Mouse (Mus musculus) CH12.LX (cell line): Measurements from ENCODE around the gene Icos. TPM values are rescaled to one million over a fixed set of nuclear protein-coding genes. Genes with fewer than 3 reads are reported as not detected.
A peak's percentile ranks its signal among the peaks of the same experiment; 100 is the strongest.

Experiments used
- DNase-seq: peaks from one replicate; pipeline ENCODE4 v3.0.0-alpha.2; 2013; ENCODE audit errors: extremely low read depth
- H3K27ac ChIP-seq: 2 replicates; pipeline ENCODE4 v1.5.1; 2012; ENCODE audit warnings: low read depth, mild to moderate bottlenecking, control low read depth, moderate library complexity; ENCODE audit not compliant: insufficient read depth
- H3K27me3 ChIP-seq: replicated peaks from 2 replicates; pipeline ENCODE3; 2012; ENCODE audit warnings: inconsistent platforms
- H3K36me3 ChIP-seq, 2 experiments: replicated peaks in 1 of 2; 2 replicates each; pipeline versions ENCODE3 to v1.6.1; 2012; ENCODE audit warnings: inconsistent platforms in 1 of 2, low read length in 1 of 2, mild to moderate bottlenecking in 1 of 2, mixed read lengths in 1 of 2, moderate library complexity in 1 of 2; ENCODE audit not compliant: control insufficient read depth in 1 of 2, insufficient read depth in 1 of 2
- H3K4me1 ChIP-seq, 2 experiments: 2 replicates each; pipeline ENCODE4 v1.6.1; 2012; ENCODE audit warnings: inconsistent platforms in 1 of 2, moderate library complexity in 1 of 2; ENCODE audit not compliant: insufficient read depth in 2 of 2, control insufficient read depth in 1 of 2
- H3K4me2 ChIP-seq: 2 replicates; pipeline ENCODE4 v1.6.1; 2012; ENCODE audit warnings: low read depth, mild to moderate bottlenecking, control low read depth; ENCODE audit not compliant: poor library complexity, insufficient read depth, severe bottlenecking
- H3K4me3 ChIP-seq, 3 experiments: fragments of 150-350 bp in 1 of 3; sonication (generic) in 1 of 3; replicated peaks in 1 of 3; 2 replicates each; pipeline versions ENCODE3 to v1.5.1; 2011 to 2012; ENCODE audit warnings: low read depth in 2 of 3, low read length in 2 of 3, mild to moderate bottlenecking in 2 of 3, moderate library complexity in 2 of 3, control low read depth in 1 of 3, improper control_type of control experiment in 1 of 3, inconsistent platforms in 1 of 3, mixed read lengths in 1 of 3; ENCODE audit not compliant: poor library complexity in 1 of 3
- H3K79me2 ChIP-seq: replicated peaks from 2 replicates; pipeline ENCODE4 v1.6.1; 2012; ENCODE audit warnings: mild to moderate bottlenecking, moderate library complexity; ENCODE audit not compliant: control insufficient read depth, poor library complexity, insufficient read depth, severe bottlenecking; ENCODE audit errors: extremely low read depth
- H3K9ac ChIP-seq: 2 replicates; pipeline ENCODE4 v1.6.1; 2012; ENCODE audit warnings: low read depth, mild to moderate bottlenecking, control low read depth, moderate library complexity; ENCODE audit not compliant: insufficient read depth
- H3K9me3 ChIP-seq: replicated peaks from 2 replicates; pipeline ENCODE3; 2012; ENCODE audit warnings: low read length, inconsistent platforms, mixed read lengths
- BHLHE40 ChIP-seq: IDR thresholded peaks from 2 replicates; pipeline ENCODE4 v1.6.1; 2011; ENCODE audit warnings: mild to moderate bottlenecking, low read depth, low read length, improper control_type of control experiment
- CTCF ChIP-seq, 2 experiments: IDR thresholded peaks in 1 of 2; conservative IDR thresholded peaks in 1 of 2; 2 replicates each; pipeline ENCODE4 v1.5.1; 2011 to 2012; ENCODE audit warnings: low read depth in 2 of 2, low read length in 2 of 2, improper control_type of control experiment in 1 of 2, inconsistent platforms in 1 of 2, mild to moderate bottlenecking in 1 of 2, moderate library complexity in 1 of 2
- ETS1 ChIP-seq: conservative IDR thresholded peaks from 2 replicates; pipeline ENCODE4 v1.6.1; 2012; ENCODE audit warnings: low read depth, mild to moderate bottlenecking, inconsistent platforms, low read length, improper control_type of control experiment, moderate library complexity
- IRF4 ChIP-seq: IDR thresholded peaks from 2 replicates; pipeline ENCODE4 v1.6.1; 2014; ENCODE audit warnings: low read depth, mild to moderate bottlenecking, inconsistent platforms, low read length, improper control_type of control experiment
- JUN ChIP-seq: IDR thresholded peaks from 2 replicates; pipeline ENCODE4 v1.6.1; 2011; ENCODE audit warnings: low read depth, mild to moderate bottlenecking, low read length, improper control_type of control experiment, moderate library complexity; ENCODE audit not compliant: insufficient read depth
- JUND ChIP-seq: conservative IDR thresholded peaks from 2 replicates; pipeline ENCODE4 v1.6.1; 2011; ENCODE audit warnings: low read depth, low read length, improper control_type of control experiment
- KAT2A ChIP-seq: IDR thresholded peaks from 2 replicates; pipeline ENCODE4 v1.6.1; 2012; ENCODE audit warnings: low read length, improper control_type of control experiment, inconsistent platforms; ENCODE audit not compliant: insufficient replicate concordance
- MAFK ChIP-seq: IDR thresholded peaks from 2 replicates; pipeline ENCODE4 v1.6.1; 2011; ENCODE audit warnings: low read length, improper control_type of control experiment; ENCODE audit not compliant: insufficient replicate concordance
- MAZ ChIP-seq: IDR thresholded peaks from 2 replicates; pipeline ENCODE4 v1.6.1; 2012; ENCODE audit warnings: low read depth, mild to moderate bottlenecking, inconsistent platforms, low read length, improper control_type of control experiment, moderate library complexity
- MXI1 ChIP-seq: IDR thresholded peaks from 2 replicates; pipeline ENCODE4 v1.6.1; 2011; ENCODE audit warnings: mild to moderate bottlenecking, low read depth, low read length, improper control_type of control experiment
- POLR2AphosphoS2 ChIP-seq: IDR thresholded peaks from 2 replicates; pipeline ENCODE4 v1.6.1; 2011; ENCODE audit warnings: low read depth, low read length, improper control_type of control experiment
- RAD21 ChIP-seq: IDR thresholded peaks from 2 replicates; pipeline ENCODE4 v1.6.1; 2011; ENCODE audit warnings: low read depth, mild to moderate bottlenecking, low read length, improper control_type of control experiment, moderate library complexity
- SIN3A ChIP-seq: IDR thresholded peaks from 2 replicates; pipeline ENCODE4 v1.6.1; 2012; ENCODE audit warnings: low read length, improper control_type of control experiment, inconsistent platforms
- ZMIZ1 ChIP-seq: IDR thresholded peaks from 2 replicates; pipeline ENCODE4 v1.6.1; 2012; ENCODE audit warnings: low read depth, mild to moderate bottlenecking, inconsistent platforms, low read length, improper control_type of control experiment
- ZNF384 ChIP-seq: IDR thresholded peaks from 2 replicates; pipeline ENCODE4 v1.6.1; 2012; ENCODE audit warnings: low read depth, low read length, improper control_type of control experiment, inconsistent platforms
- dilution Hi-C: fragments of 300-500 bp; cut with MboI; formaldehyde crosslinking; loops from 2 replicates; pipeline ENCODE4 v1.14.3; 2020; ENCODE audit warnings: low sequenced_read_pairs; ENCODE audit not compliant: extremely low pct_unique_long_range_greater_than_20kb, extremely low pct_ligation_motif_present
- in situ Hi-C: fragments of 300-500 bp; cut with MboI; formaldehyde crosslinking; loops from 3 replicates; pipeline ENCODE4 v1.14.3; 2019; ENCODE audit warnings: low sequenced_read_pairs, low pct_ligation_motif_present, low pct_unique_long_range_greater_than_20kb, mixed read lengths
- polyA plus RNA-seq: library from polyadenylated mRNA; unstranded; fragments of >175 nt; gene quantifications from 2 replicates; pipeline ENCODE4 v1.2.1, GENCODE M21; 2012; ENCODE audit warnings: low read depth; ENCODE audit not compliant: insufficient read length
- total RNA-seq, 2 experiments: library from RNA; depleted of rRNA; stranded (reverse); fragments of 300-350 nt in 1 of 2; fragments of >200 nt in 1 of 2; gene quantifications; 2 replicates each; pipeline ENCODE4 v1.2.3; 2012 to 2014

The Icos gene
- total and polyA plus RNA-seq, 3 experiments, result 0.08 TPM; not detected in 2

GRCm38 (mm10) chr1:60962095-60962494 is 15.6 kb upstream of the Icos start:
- Histone ChIP-seq H3K4me2 (no peak overlapping the region), H3K4me3 (no peak overlapping the region), H3K9me3 (no peaks in the 10 kb centered on the region)
- peak in 1 of 2 experiments; percentile 37; a peak in 2 of 4 replicates for TF ChIP-seq CTCF (conservative IDR thresholded peaks at IDR 0.05 in 1 of 2, IDR thresholded peaks at IDR 0.05 in 1 of 2; ENCODE audit: low read depth in 2 of 2, low read length in 2 of 2)
- no peak for TF ChIP-seq ZMIZ1
- TF ChIP-seq, all 38 proteins: peak for 1
- in situ Hi-C loops (loop anchor here (25.0 kb wide), 1 partner anchor 1075 kb away; no protein-coding TSS in a partner anchor), dilution Hi-C loops (no loop called here)
- no peaks in the 10 kb centered on the region for H3K79me2 ChIP-seq
- H3K27me3 ChIP-seq, result no peaks in the 10 kb centered on the region
- peaks cover 0 to 3% of the 10 kb centered on the region in 2 experiments; a peak in 1 of 4 replicates for H3K4me1 ChIP-seq
- no peaks in the 10 kb centered on the region for H3K36me3 ChIP-seq
- H3K9ac ChIP-seq, result no peak overlapping the region
- no peak for DNase-seq
- no peak overlapping the region for H3K27ac ChIP-seq

- Histone ChIP-seq H3K4me1 (no peaks in the 10 kb centered on the region), H3K4me2 (no peak overlapping the region), H3K27me3 (no peaks in the 10 kb centered on the region), H3K4me3 (no peak overlapping the region), H3K79me2 (no peaks in the 10 kb centered on the region), H3K9me3 (no peaks in the 10 kb centered on the region), H3K27ac (no peak overlapping the region), H3K9ac (no peak overlapping the region), H3K36me3 (no peaks in the 10 kb centered on the region)
- no peak for TF ChIP-seq ZNF384
- no peak for TF ChIP-seq MAFK
- no peak for TF ChIP-seq SIN3A
- TF ChIP-seq JUND, result no peak
- no peak for TF ChIP-seq POLR2AphosphoS2
- TF ChIP-seq MXI1, result no peak
- dilution Hi-C loops (no loop called here), in situ Hi-C loops (loop anchor here (25.0 kb wide), 1 partner anchor 1080 kb away; no protein-coding TSS in a partner anchor)
- no peak for DNase-seq
Observed at GRCm38 (mm10) chr1:60967521-60967920, 10.2 kb upstream of the Icos start.

GRCm38 (mm10) chr1:60970846-60971245 is 6.9 kb upstream of the Icos start:
- Histone ChIP-seq H3K4me3 (no peak overlapping the region), H3K4me2 (no peak overlapping the region), H3K27me3 (no peaks in the 10 kb centered on the region), H3K9ac (no peak overlapping the region), H3K79me2 (no peaks in the 10 kb centered on the region), H3K4me1 (peaks cover 0 to 13% of the 10 kb centered on the region in 2 experiments; a peak in 1 of 4 replicates), H3K36me3 (no peaks in the 10 kb centered on the region), H3K9me3 (no peaks in the 10 kb centered on the region), H3K27ac (no peak overlapping the region)
- DNase-seq, result no peak
- dilution Hi-C loops (no loop called here), in situ Hi-C loops (loop anchor here (25.0 kb wide), 1 partner anchor 1084 kb away; no protein-coding TSS in a partner anchor)
- TF ChIP-seq MAZ (no peak), KAT2A (no peak), BHLHE40 (0 out of 2 replicates have a peak, but pooled peaks have one; percentile 38), IRF4 (no peak), ETS1 (no peak), CTCF (conservative IDR thresholded peaks at IDR 0.05 in 1 of 2, IDR thresholded peaks at IDR 0.05 in 1 of 2; ENCODE audit: low read depth in 2 of 2, low read length in 2 of 2) (peak in 1 of 2 experiments; percentile 52; a peak in 2 of 4 replicates), ZNF384 (peak; percentile 75), JUN (no peak), RAD21 (peak; percentile 45)
